Mouse (Mus musculus) MEL (cell line): ENCODE data around the gene Cecr2. TPM values are rescaled to one million over a fixed set of nuclear protein-coding genes. Genes with fewer than 3 reads are reported as not detected.

Source experiments
- DNase-seq: peaks from one replicate; pipeline ENCODE4 v3.0.0; 2011; ENCODE audit warnings: low read depth, low spot score
- H3K27ac ChIP-seq: 2 replicates; pipeline ENCODE4 v1.5.1; 2012; ENCODE audit warnings: low read depth, mild to moderate bottlenecking, control low read depth, low read length, moderate library complexity; ENCODE audit not compliant: control insufficient read depth
- H3K27me3 ChIP-seq, 2 experiments: fragments of 150-350 bp in 1 of 2; sonication (generic) in 1 of 2; 2 replicates each; pipeline ENCODE4 v1.6.1; 2012; ENCODE audit warnings: low read length in 2 of 2, mild to moderate bottlenecking in 2 of 2, improper control_type of control experiment in 1 of 2, moderate library complexity in 1 of 2; ENCODE audit not compliant: insufficient read depth in 2 of 2, control insufficient read depth in 1 of 2
- H3K36me3 ChIP-seq, 2 experiments: 2 replicates each; pipeline ENCODE4 v1.6.1; 2012 to 2014; ENCODE audit warnings: low read length in 2 of 2, improper control_type of control experiment in 1 of 2, inconsistent platforms in 1 of 2, mild to moderate bottlenecking in 1 of 2; ENCODE audit not compliant: insufficient read depth in 2 of 2, control insufficient read depth in 1 of 2
- H3K4me1 ChIP-seq, 2 experiments: fragments of 150-350 bp in 1 of 2; sonication (generic) in 1 of 2; 2 replicates each; pipeline ENCODE4 v1.6.1; 2012; ENCODE audit warnings: low read length in 2 of 2, improper control_type of control experiment in 1 of 2, mild to moderate bottlenecking in 1 of 2; ENCODE audit not compliant: insufficient read depth in 2 of 2, control insufficient read depth in 1 of 2
- H3K4me3 ChIP-seq, 2 experiments: fragments of 150-350 bp in 1 of 2; sonication (generic) in 1 of 2; 2 replicates each; pipeline ENCODE4 v1.5.1; 2012; ENCODE audit warnings: low read depth in 2 of 2, low read length in 2 of 2, mild to moderate bottlenecking in 2 of 2, moderate library complexity in 2 of 2, control low read depth in 1 of 2, improper control_type of control experiment in 1 of 2; ENCODE audit not compliant: control insufficient read depth in 1 of 2, insufficient read depth in 1 of 2
- H3K79me2 ChIP-seq: 2 replicates; pipeline ENCODE4 v1.6.1; 2012; ENCODE audit warnings: mild to moderate bottlenecking, low read length, moderate library complexity; ENCODE audit not compliant: control insufficient read depth, poor library complexity, insufficient read depth
- H3K9ac ChIP-seq: 2 replicates; pipeline ENCODE4 v1.6.1; 2012; ENCODE audit warnings: low read depth, mild to moderate bottlenecking, control low read depth, low read length, moderate library complexity; ENCODE audit not compliant: control insufficient read depth, poor library complexity, severe bottlenecking
- H3K9me3 ChIP-seq: fragments of 150-350 bp; sonication (generic); replicated peaks from 2 replicates; pipeline ENCODE4 v1.6.1; 2012; ENCODE audit warnings: mild to moderate bottlenecking, low read length, improper control_type of control experiment, moderate library complexity; ENCODE audit not compliant: insufficient read depth
- CHD2 ChIP-seq: IDR thresholded peaks from 2 replicates; pipeline ENCODE4 v1.6.1; 2011; ENCODE audit warnings: low read length, improper control_type of control experiment
- CTCF ChIP-seq, 3 experiments: IDR thresholded peaks in 2 of 3; conservative IDR thresholded peaks in 1 of 3; 2 replicates each; pipeline ENCODE4 v1.5.1; 2011 to 2012; ENCODE audit warnings: low read length in 3 of 3, low read depth in 2 of 3, mild to moderate bottlenecking in 2 of 3, improper control_type of control experiment in 1 of 3, inconsistent platforms in 1 of 3, mixed read lengths in 1 of 3, moderate library complexity in 1 of 3; ENCODE audit not compliant: control insufficient read depth in 1 of 3, insufficient read depth in 1 of 3, poor library complexity in 1 of 3, severe bottlenecking in 1 of 3
- EP300 ChIP-seq, 2 experiments: IDR thresholded peaks; 2 replicates each; pipeline ENCODE4 v1.6.1; 2011; ENCODE audit warnings: improper control_type of control experiment in 2 of 2, low read length in 2 of 2, low read depth in 1 of 2, mild to moderate bottlenecking in 1 of 2
- ETS1 ChIP-seq: IDR thresholded peaks from 2 replicates; pipeline ENCODE4 v1.6.1; 2012; ENCODE audit warnings: low read depth, mild to moderate bottlenecking, inconsistent platforms, low read length, improper control_type of control experiment, moderate library complexity
- GABPA ChIP-seq: IDR thresholded peaks from 2 replicates; pipeline ENCODE4 v1.6.1; 2012; ENCODE audit warnings: low read depth, mild to moderate bottlenecking, inconsistent platforms, low read length, improper control_type of control experiment, moderate library complexity
- GATA1 ChIP-seq: IDR thresholded peaks from 2 replicates; pipeline ENCODE4 v1.6.1; 2011; ENCODE audit warnings: low read depth, low read length, improper control_type of control experiment
- HCFC1 ChIP-seq: IDR thresholded peaks from 2 replicates; pipeline ENCODE4 v1.6.1; 2012; ENCODE audit warnings: low read depth, mild to moderate bottlenecking, inconsistent platforms, low read length, improper control_type of control experiment, moderate library complexity
- KAT2A ChIP-seq: conservative IDR thresholded peaks from 2 replicates; pipeline ENCODE4 v1.6.1; 2012; ENCODE audit warnings: low read depth, low read length, improper control_type of control experiment, inconsistent platforms
- MAX ChIP-seq: IDR thresholded peaks from 2 replicates; pipeline ENCODE4 v1.6.1; 2011; ENCODE audit warnings: low read length, improper control_type of control experiment
- MAZ ChIP-seq: IDR thresholded peaks from 2 replicates; pipeline ENCODE4 v1.6.1; 2012; ENCODE audit warnings: low read depth, mild to moderate bottlenecking, inconsistent platforms, low read length, improper control_type of control experiment
- MYC ChIP-seq: IDR thresholded peaks from 2 replicates; pipeline ENCODE4 v1.6.1; 2011; ENCODE audit warnings: low read depth, mild to moderate bottlenecking, low read length, improper control_type of control experiment, moderate library complexity
- POLR2AphosphoS2 ChIP-seq: IDR thresholded peaks from 2 replicates; pipeline ENCODE4 v1.6.1; 2011; ENCODE audit warnings: low read length, improper control_type of control experiment
- POLR2AphosphoS5 ChIP-seq: IDR thresholded peaks from 2 replicates; pipeline ENCODE4 v1.6.1; 2012; ENCODE audit warnings: low read depth, borderline replicate concordance, mild to moderate bottlenecking, inconsistent platforms, low read length, moderate library complexity, mixed read lengths
- RAD21 ChIP-seq: IDR thresholded peaks from 2 replicates; pipeline ENCODE4 v1.6.1; 2011; ENCODE audit warnings: mild to moderate bottlenecking, low read depth, low read length, improper control_type of control experiment
- SMC3 ChIP-seq: IDR thresholded peaks from 2 replicates; pipeline ENCODE4 v1.6.1; 2011; ENCODE audit warnings: low read depth, low read length, improper control_type of control experiment
- TBP ChIP-seq: IDR thresholded peaks from 2 replicates; pipeline ENCODE4 v1.8.0; 2011; ENCODE audit warnings: low read depth, low read length, improper control_type of control experiment
- UBTF ChIP-seq: IDR thresholded peaks from 2 replicates; pipeline ENCODE4 v1.6.1; 2012; ENCODE audit warnings: low read depth, mild to moderate bottlenecking, inconsistent platforms, low read length, improper control_type of control experiment, moderate library complexity, borderline replicate concordance; ENCODE audit not compliant: insufficient read depth
- USF2 ChIP-seq, 2 experiments: IDR thresholded peaks; 2 replicates each; pipeline ENCODE4 v1.6.1; 2011 to 2012; ENCODE audit warnings: improper control_type of control experiment in 2 of 2, low read length in 2 of 2, borderline replicate concordance in 1 of 2, inconsistent platforms in 1 of 2, low read depth in 1 of 2, mild to moderate bottlenecking in 1 of 2; ENCODE audit not compliant: insufficient read depth in 1 of 2
- ZMIZ1 ChIP-seq: IDR thresholded peaks from 2 replicates; pipeline ENCODE4 v1.6.1; 2012; ENCODE audit warnings: low read depth, mild to moderate bottlenecking, inconsistent platforms, low read length, improper control_type of control experiment, moderate library complexity
- ZNF384 ChIP-seq: IDR thresholded peaks from 2 replicates; pipeline ENCODE4 v1.6.1; 2012; ENCODE audit warnings: low read depth, mild to moderate bottlenecking, inconsistent platforms, low read length, improper control_type of control experiment
- polyA plus RNA-seq, 2 experiments: library from polyadenylated mRNA; stranded (reverse) in 1 of 2; unstranded in 1 of 2; fragments of >175 nt in 1 of 2; fragments of >200 nt in 1 of 2; gene quantifications; 2 replicates each; pipeline versions ENCODE4 v1.2.1 to v1.2.4; 2012; ENCODE audit warnings: low replicate concordance in 2 of 2, low read depth in 1 of 2; ENCODE audit not compliant: insufficient read length in 2 of 2, insufficient read depth in 1 of 2, missing spikeins in 1 of 2
- total RNA-seq: library from RNA; depleted of rRNA; stranded (reverse); fragments of 300-350 nt; gene quantifications from 2 replicates; pipeline ENCODE4 v1.2.3, GENCODE M21; 2012

Cecr2 gene
- total and polyA plus RNA-seq, 3 experiments = 4.0 to 8.7 TPM; not detected in 1

DNA sequence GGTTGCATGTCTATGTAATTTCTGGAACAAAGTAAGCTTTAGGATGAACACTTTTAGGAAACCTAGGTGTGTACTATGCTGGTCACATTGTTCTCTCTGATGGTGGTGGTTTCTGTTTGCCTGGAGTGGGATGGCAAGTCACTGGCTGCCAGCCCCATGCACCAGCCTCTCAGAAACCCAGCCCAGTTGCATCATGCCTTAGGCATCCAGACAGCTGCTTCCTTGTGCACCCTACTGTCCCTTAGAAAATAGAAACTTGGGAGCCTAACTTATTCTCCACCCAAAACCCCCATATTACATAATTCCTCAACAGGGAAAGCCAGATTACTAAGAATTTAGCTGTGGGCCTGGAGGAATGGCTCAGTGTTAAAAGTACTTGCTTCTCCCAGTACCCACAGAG is 105.9 kb downstream of the Cecr2 start:
- TF ChIP-seq RAD21 (no peak), EP300 (IDR thresholded peaks at IDR 0.05; ENCODE audit: low read depth in 1 of 2, low read length in 2 of 2) (no peak), MAX (no peak)
- TF ChIP-seq, all 39 proteins: peak for 0
- Histone ChIP-seq H3K79me2 (no peaks in the 10 kb centered on the region), H3K4me1 (no peaks in the 10 kb centered on the region), H3K9me3 (no peaks in the 10 kb centered on the region), H3K27ac (no peak overlapping the region), H3K9ac (no peak overlapping the region), H3K36me3 (no peaks in the 10 kb centered on the region), H3K27me3 (no peaks in the 10 kb centered on the region), H3K4me3 (no peak overlapping the region)
- no peak for DNase-seq

DNA sequence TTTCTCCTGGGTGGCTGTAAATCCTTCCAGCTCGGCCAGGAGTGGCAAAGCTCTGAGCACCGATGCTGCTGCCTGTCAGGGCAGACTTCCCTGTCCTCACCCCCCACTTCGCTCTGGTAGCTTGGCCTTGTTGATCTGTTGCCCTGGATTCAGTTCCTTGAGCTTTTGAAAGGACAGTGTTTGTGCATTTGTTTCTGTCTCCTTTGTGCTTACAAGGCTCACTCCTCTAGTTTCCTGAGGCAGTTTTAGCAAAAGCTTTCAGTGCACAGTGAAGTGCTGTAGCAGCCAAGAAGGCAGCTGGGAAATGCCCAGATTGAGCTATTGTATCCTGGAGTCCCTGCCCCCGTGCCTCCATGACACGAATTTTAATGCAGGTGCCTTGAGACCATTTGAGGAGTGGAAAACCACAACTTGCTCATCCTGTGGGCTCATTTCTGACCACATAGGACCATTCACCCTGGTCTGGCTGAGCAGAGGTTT is 107.0 kb downstream of the Cecr2 start, which contains the start of gene Slc25a18:
Gene Slc25a18 (plus strand): TSS at position 430 of the 480 bp plus-strand sequence.
- H3K27me3 ChIP-seq = no peaks in the 10 kb centered on the region
- no peak for TF ChIP-seq HCFC1
- TF ChIP-seq TBP = no peak
- TF ChIP-seq ZNF384 = no peak
- no peak for TF ChIP-seq CHD2
- TF ChIP-seq MYC = no peak
- TF ChIP-seq SMC3 = no peak
- no peak for TF ChIP-seq ETS1
- TF ChIP-seq, all 39 proteins: peak for 0
- Histone ChIP-seq H3K4me3 (no peak within 1 kb of the TSS), H3K36me3 (no peaks in the 10 kb centered on the region), H3K27ac (no peak within 1 kb of the TSS), H3K4me1 (no peaks in the 10 kb centered on the region), H3K9me3 (no peaks in the 10 kb centered on the region), H3K9ac (no peak within 1 kb of the TSS), H3K79me2 (no peaks in the 10 kb centered on the region)
- no peak for DNase-seq

DNA sequence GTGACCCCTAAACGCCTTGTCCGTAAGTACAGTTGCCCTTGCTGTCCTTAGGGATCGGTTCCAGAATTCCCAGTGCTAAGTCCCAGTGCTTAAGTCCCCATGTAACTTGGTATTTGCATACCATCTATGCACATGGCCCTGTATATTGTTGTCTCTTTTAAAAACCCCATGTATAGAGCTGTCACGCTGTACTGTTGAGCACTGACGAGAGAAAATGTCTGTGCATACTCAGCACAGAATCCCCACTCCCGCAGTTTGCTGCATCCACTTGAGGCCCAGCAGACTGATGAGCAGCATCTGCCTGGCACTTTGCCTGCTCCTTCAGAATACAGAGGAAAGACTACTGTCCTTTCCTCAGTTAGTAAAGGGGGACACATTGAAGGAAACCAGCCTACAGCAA is 107.6 kb downstream of the Cecr2 start:
- no peak for DNase-seq
- TF ChIP-seq HCFC1 = no peak
- no peak for TF ChIP-seq GATA1
- no peak for TF ChIP-seq MAZ
- no peak for TF ChIP-seq POLR2AphosphoS2
- TF ChIP-seq POLR2AphosphoS5 = no peak
- no peak for TF ChIP-seq ZMIZ1
- TF ChIP-seq USF2 (IDR thresholded peaks at IDR 0.05; ENCODE audit: borderline replicate concordance in 1 of 2, insufficient read depth in 1 of 2, low read depth in 1 of 2, low read length in 2 of 2) = no peak
- no peak for TF ChIP-seq GABPA
- TF ChIP-seq UBTF = no peak
- TF ChIP-seq CTCF (IDR thresholded peaks at IDR 0.05 in 2 of 3, conservative IDR thresholded peaks at IDR 0.05 in 1 of 3; ENCODE audit: control insufficient read depth in 1 of 3, insufficient read depth in 1 of 3, low read depth in 2 of 3, low read length in 3 of 3, poor library complexity in 1 of 3, severe bottlenecking in 1 of 3) = no peak
- TF ChIP-seq MAX = no peak
- no peak for TF ChIP-seq KAT2A
- H3K4me1 ChIP-seq = no peaks in the 10 kb centered on the region
- H3K79me2 ChIP-seq = no peaks in the 10 kb centered on the region
- no peaks in the 10 kb centered on the region for H3K36me3 ChIP-seq
- H3K4me3 ChIP-seq = no peak overlapping the region
- H3K9ac ChIP-seq = no peak overlapping the region
- H3K27me3 ChIP-seq = no peaks in the 10 kb centered on the region
- no peaks in the 10 kb centered on the region for H3K9me3 ChIP-seq
- H3K27ac ChIP-seq = no peak overlapping the region
